Mouse (Mus musculus): ENCODE measurements around the gene Popdc3. TPM values are rescaled to one million over a fixed set of nuclear protein-coding genes. Genes with fewer than 3 reads are reported as not detected.
"Not testable (repeated sequence)": the region's sequence is repeated elsewhere in the genome, so short reads cannot be mapped to it uniquely, and the experiment has no call there.

The Popdc3 gene
- total RNA-seq (2021) = 10 to 100 TPM; 22.1 to 22.7 TPM

- intact Hi-C loops (cut with DNase I); DNase-seq: not testable (repeated sequence)
Observed at GRCm38 (mm10) chr10:45177798-45178197, at the start of gene Popdc3. Popdc3 (plus strand) TSS chr10:45178098.

GRCm38 (mm10) chr10:45129105-45129504, 48.8 kb upstream of the Popdc3 start:
- intact Hi-C loops (cut with DNase I) = no loop called here
- DNase-seq = peak in 1 of 2 experiments; percentile 47

- DNase-seq = peak in 1 of 2 experiments; percentile 27
- intact Hi-C loops (cut with DNase I) = loop anchor here (5.0 kb wide), 1 partner anchor 33 kb away; no protein-coding TSS in a partner anchor
Observed at GRCm38 (mm10) chr10:45130004-45130403, 47.9 kb upstream of the Popdc3 start.

- peak; percentile 38 to 43 for DNase-seq
- intact Hi-C loops (cut with DNase I) = loop anchor here (5.0 kb wide), 1 partner anchor 35 kb away; no protein-coding TSS in a partner anchor
Observed at GRCm38 (mm10) chr10:45132371-45132770, 45.5 kb upstream of the Popdc3 start.

- intact Hi-C loops (cut with DNase I) = no loop called here
- peak; percentile 36 to 49 for DNase-seq
Observed at GRCm38 (mm10) chr10:45136806-45137205, 41.1 kb upstream of the Popdc3 start.

- no peak for DNase-seq
- intact Hi-C loops (cut with DNase I) = no loop called here
Observed at GRCm38 (mm10) chr10:45139910-45140309, 38.0 kb upstream of the Popdc3 start.

GRCm38 (mm10) chr10:45140474-45141212, 37.3 kb upstream of the Popdc3 start:
- intact Hi-C loops (cut with DNase I) = no loop called here
- no peak for DNase-seq

- DNase-seq = no peak
- intact Hi-C loops (cut with DNase I) = no loop called here
Observed at GRCm38 (mm10) chr10:45142359-45142758, 35.5 kb upstream of the Popdc3 start.

- intact Hi-C loops (cut with DNase I) = no loop called here
- DNase-seq = no peak
Observed at GRCm38 (mm10) chr10:45144038-45144817, 33.7 kb upstream of the Popdc3 start.

- intact Hi-C loops (cut with DNase I) = no loop called here
Observed at GRCm38 (mm10) chr10:45146821-45147220, 31.1 kb upstream of the Popdc3 start.

GRCm38 (mm10) chr10:45151137-45151536, 26.8 kb upstream of the Popdc3 start:
- intact Hi-C loops (cut with DNase I) = no loop called here
- DNase-seq = no peak

More at GRCm38 (mm10) chr10:45146821-45147220, 31.1 kb upstream of the Popdc3 start:
- DNase-seq = no peak

- no peak for DNase-seq
- intact Hi-C loops (cut with DNase I) = no loop called here
Observed at GRCm38 (mm10) chr10:45151771-45152692, 25.9 kb upstream of the Popdc3 start.

GRCm38 (mm10) chr10:45154557-45155060, 23.3 kb upstream of the Popdc3 start:
- intact Hi-C loops (cut with DNase I) = no loop called here

GRCm38 (mm10) chr10:45165851-45166250, 12.0 kb upstream of the Popdc3 start:
- intact Hi-C loops (cut with DNase I) = no loop called here
- DNase-seq = no peak

More at GRCm38 (mm10) chr10:45154557-45155060, 23.3 kb upstream of the Popdc3 start:
- peak in 1 of 2 experiments; percentile 30 for DNase-seq

GRCm38 (mm10) chr10:45173927-45174326, 4.0 kb upstream of the Popdc3 start:
- no peak for DNase-seq
- intact Hi-C loops (cut with DNase I) = no loop called here

- intact Hi-C loops (cut with DNase I) = no loop called here
- DNase-seq = no peak
Observed at GRCm38 (mm10) chr10:45174345-45174744, 3.6 kb upstream of the Popdc3 start.

GRCm38 (mm10) chr10:45180677-45181326, 2.9 kb downstream of the Popdc3 start:
- no peak for DNase-seq
- intact Hi-C loops (cut with DNase I) = loop anchor here (5.0 kb wide), 1 partner anchor 59 kb away; no protein-coding TSS in a partner anchor

GRCm38 (mm10) chr10:45181344-45181743, 3.4 kb downstream of the Popdc3 start:
- intact Hi-C loops (cut with DNase I) = loop anchor here (5.0 kb wide), 1 partner anchor 59 kb away; no protein-coding TSS in a partner anchor
- DNase-seq = peak; percentile 64 to 68

- intact Hi-C loops (cut with DNase I) = no loop called here
- DNase-seq = peak in 1 of 2 experiments; percentile 16
Observed at GRCm38 (mm10) chr10:45185457-45185856, 7.6 kb downstream of the Popdc3 start.

All from heart, postnatal 10 days (tissue).